Mouse (Mus musculus) Muller cell, postnatal 12 days (primary cell): ENCODE results near the gene Phf5a.

ENCODE experiments used
- DNase-seq: peaks from one replicate; pipeline ENCODE4 v3.0.0-alpha.2; 2015; ENCODE audit errors: inconsistent ontology term

The Phf5a gene

DNA sequence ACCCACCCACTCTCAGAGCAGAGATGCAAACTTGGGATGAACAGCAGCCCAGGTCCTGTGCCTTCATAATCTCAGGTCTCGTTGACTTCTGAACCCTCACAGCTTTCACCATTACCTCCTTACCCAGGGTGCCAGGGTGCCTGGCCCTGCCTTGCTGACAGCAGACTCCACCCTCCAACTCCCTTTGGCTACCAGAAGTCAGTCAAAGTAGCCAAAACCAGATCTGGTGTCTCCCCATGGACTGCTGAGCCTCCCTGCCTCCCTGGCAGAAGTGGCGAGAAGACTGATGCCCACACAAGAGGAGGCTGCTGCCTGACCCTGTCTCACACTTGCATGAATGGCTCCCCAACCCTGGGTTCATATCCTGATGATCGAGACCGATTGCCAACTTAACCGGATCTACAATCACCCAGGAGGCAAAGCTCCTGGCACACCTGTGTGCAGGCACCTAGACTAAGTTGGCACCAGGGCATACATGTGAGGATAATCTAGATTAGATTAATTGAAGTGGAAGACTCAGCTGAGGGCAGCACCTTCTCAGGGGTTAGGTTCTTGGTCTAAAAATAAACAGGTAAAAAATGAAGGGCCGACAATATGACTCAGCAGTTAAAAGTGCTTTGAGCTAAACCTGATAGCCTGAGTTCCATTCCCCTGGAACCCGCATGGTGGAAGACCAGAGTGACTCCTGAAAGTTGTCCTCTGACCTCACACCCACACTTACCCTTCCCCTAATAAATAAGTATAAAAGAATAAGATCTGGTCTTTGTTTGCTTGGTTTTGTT, 43.1 kb downstream of the Phf5a start:
- DNase-seq, result no peak

DNA sequence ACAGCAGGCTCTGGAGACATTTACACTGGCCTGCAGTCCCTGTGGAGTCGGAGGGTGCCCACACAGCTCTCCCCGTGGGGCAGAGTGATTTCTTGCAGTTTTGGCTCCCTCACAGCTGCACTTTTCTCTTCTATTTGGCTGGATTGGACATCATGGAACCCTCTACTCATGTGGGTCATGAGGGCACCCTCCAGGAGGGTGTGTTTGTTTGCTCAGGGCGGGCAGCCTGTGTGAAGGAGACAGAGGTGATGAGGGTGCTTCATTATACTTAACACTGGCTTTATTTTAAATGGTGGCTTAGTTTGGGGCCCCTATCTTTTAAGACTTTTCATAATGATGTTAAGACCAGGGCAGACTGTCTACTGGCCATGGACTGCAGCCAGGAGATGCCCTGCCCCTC, 46.9 kb downstream of the Phf5a start:
- no peak for DNase-seq

DNA sequence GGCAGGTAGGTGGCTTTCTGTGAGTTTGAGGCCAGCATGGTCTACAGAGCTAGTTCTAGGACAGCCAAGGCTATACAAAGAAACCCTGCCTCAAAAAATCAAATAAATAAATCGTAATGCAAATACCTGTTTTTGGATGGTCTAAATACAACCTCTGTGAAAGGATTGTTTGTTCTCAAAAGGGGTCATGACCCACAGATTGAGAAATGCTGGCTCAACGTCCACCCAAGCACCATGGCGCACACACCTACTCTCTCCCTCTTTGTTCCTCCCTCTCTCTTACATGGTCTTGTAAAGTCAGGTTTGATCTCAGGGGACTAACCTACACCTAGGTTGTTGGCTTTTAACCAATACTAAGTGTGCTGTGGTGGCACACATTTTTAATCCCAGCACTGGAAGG, 49.1 kb downstream of the Phf5a start:
- no peak for DNase-seq

DNA sequence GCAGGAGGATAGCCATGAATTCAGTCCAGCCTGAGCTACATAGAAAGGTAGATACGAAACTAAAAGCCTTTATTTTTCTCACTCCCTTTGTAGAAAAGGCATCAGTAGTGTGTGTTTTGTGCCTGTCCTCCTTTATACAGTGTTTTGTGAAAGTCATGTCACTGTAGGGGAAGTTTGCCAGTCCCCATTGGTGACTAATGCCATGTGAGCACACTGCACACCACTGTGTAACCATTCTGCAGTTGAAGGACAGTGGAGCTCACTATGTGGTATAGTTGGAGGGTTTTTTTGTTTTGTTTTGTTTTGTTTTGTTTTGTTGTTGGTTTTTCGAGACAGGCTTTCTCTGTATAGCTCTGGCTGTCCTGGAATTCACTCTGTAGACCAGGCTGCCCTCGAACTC, 53.3 kb downstream of the Phf5a start:
- no peak for DNase-seq

DNA sequence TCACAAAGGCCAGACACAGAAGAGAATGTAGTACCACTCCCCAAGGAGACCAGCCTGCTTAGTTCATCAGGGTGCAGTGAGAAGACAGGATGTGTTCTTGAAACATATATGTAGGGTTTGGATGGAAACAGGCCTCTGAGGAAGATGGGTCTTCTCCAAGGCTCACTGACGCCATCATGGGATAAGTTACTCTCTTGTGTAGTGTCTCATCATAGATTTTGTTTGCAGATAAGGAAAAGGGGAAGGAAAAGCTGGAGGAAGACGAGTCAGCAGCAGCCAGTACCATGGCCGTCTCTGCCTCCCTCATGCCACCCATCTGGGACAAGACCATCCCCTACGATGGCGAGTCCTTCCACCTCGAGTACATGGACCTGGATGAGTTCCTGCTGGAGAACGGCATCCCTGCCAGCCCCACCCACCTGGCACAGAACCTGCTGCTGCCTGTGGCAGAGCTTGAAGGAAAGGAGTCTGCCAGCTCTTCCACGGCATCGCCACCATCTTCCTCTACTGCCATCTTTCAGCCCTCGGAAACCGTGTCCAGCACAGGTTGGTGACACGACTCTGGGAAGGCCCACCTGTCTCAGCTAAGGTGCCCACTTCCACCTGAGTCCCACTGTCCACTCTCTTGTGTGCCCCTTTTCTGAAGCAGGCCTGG, 56.9 kb downstream of the Phf5a start:
- DNase-seq, result no peak
